Mouse (Mus musculus): ENCODE results near the gene Mettl23. TPM values are rescaled to one million over a fixed set of nuclear protein-coding genes. Genes with fewer than 3 reads are reported as not detected.

Gene Mettl23
- polyA plus RNA-seq (2012; rRNA removed) (12.9 and 17.5 TPM in 2 replicates), polyA plus RNA-seq (2014; fragmentation: Nextera tagmentation; extraction: Ambion mirVana) (37.1 and 41.0 TPM in 2 replicates)

- Histone ChIP-seq H3K4me1 (replicated peaks; ENCODE audit: control insufficient read depth in 2 of 2, insufficient read depth in 2 of 2, low read length in 1 of 2) (peaks cover 7 to 15% of the 10 kb centered on the region in 2 experiments), H3K27ac (peak within 1 kb of the TSS; percentile 90), H3K9me3 (ENCODE audit: control insufficient read depth, low read length) (no peaks in the 10 kb centered on the region), H3K9ac (replicated peaks) (peak within 1 kb of the TSS; percentile 84), H3K27me3 (ENCODE audit: control insufficient read depth, insufficient read depth, low read length) (no peaks in the 10 kb centered on the region), H3K4me2 (ENCODE audit: low read depth) (peak within 1 kb of the TSS; percentile 99), H3K4me3 (ENCODE audit: insufficient read depth in 1 of 2, low read depth in 2 of 2, low read length in 2 of 2) (peak within 1 kb of the TSS; percentile 93 to 96), H3K36me3 (replicated peaks; ENCODE audit: control insufficient read depth, insufficient read depth, low read depth) (peaks cover 46% of the 10 kb centered on the region)
- no peak for TF ChIP-seq EP300 (IDR thresholded peaks at IDR 0.05; ENCODE audit: low read depth)
- TF ChIP-seq CTCF (IDR thresholded peaks at IDR 0.05; ENCODE audit: low read depth) = peak; percentile 19; the same call in 1 of the 2 replicates
- peak; percentile 95 for ATAC-seq (ENCODE audit: insufficient read depth)
- under 1% methylated on average over 72 of the region's 72 CpGs for WGBS (ENCODE audit: insufficient replicate concordance)
- peak; percentile 94 to 95 (median 95) for DNase-seq (ENCODE audit: low read depth in 3 of 3, low spot score in 3 of 3)
These were observed at the start of gene Mettl23, which contains the start of gene Jmjd6 for GRCm38 (mm10) chr11:116843261-116844233. Mettl23 (plus strand) TSS chr11:116843278. Jmjd6 (minus strand) TSS chr11:116843449.

- DNase-seq (ENCODE audit: low read depth in 3 of 3, low spot score in 3 of 3) = no peak
- Histone ChIP-seq H3K9me3 (ENCODE audit: control insufficient read depth, low read length) (no peaks in the 10 kb centered on the region), H3K4me1 (replicated peaks; ENCODE audit: control insufficient read depth in 2 of 2, insufficient read depth in 2 of 2, low read length in 1 of 2) (no peaks in the 10 kb centered on the region), H3K4me3 (ENCODE audit: insufficient read depth in 1 of 2, low read depth in 2 of 2, low read length in 2 of 2) (no peak overlapping the region), H3K4me2 (ENCODE audit: low read depth) (no peak overlapping the region), H3K36me3 (replicated peaks; ENCODE audit: control insufficient read depth, insufficient read depth, low read depth) (no peaks in the 10 kb centered on the region), H3K27ac (no peak overlapping the region), H3K27me3 (ENCODE audit: control insufficient read depth, insufficient read depth, low read length) (no peaks in the 10 kb centered on the region), H3K9ac (replicated peaks) (no peak overlapping the region)
- ATAC-seq (ENCODE audit: insufficient read depth) = no peak
- TF ChIP-seq EP300 (IDR thresholded peaks at IDR 0.05; ENCODE audit: low read depth) (no peak), CTCF (IDR thresholded peaks at IDR 0.05; ENCODE audit: low read depth) (no peak)
- WGBS (ENCODE audit: insufficient replicate concordance) = 75% methylated on average over 5 of the region's 5 CpGs
These were observed 43.7 kb upstream of the Mettl23 start for GRCm38 (mm10) chr11:116799364-116799763.

- 55% methylated on average over 5 of the region's 5 CpGs for WGBS (ENCODE audit: insufficient replicate concordance)
- H3K4me2 ChIP-seq (ENCODE audit: low read depth) = no peak overlapping the region
These were observed 42.0 kb upstream of the Mettl23 start for GRCm38 (mm10) chr11:116801106-116801505.

GRCm38 (mm10) chr11:116802709-116803108, 40.4 kb upstream of the Mettl23 start:
- 66% methylated on average over 5 of the region's 5 CpGs for WGBS (ENCODE audit: insufficient replicate concordance)
- TF ChIP-seq CTCF (IDR thresholded peaks at IDR 0.05; ENCODE audit: low read depth) (no peak), EP300 (IDR thresholded peaks at IDR 0.05; ENCODE audit: low read depth) (no peak)
- Histone ChIP-seq H3K9ac (replicated peaks) (no peak overlapping the region), H3K4me2 (ENCODE audit: low read depth) (no peak overlapping the region), H3K4me1 (replicated peaks; ENCODE audit: control insufficient read depth in 2 of 2, insufficient read depth in 2 of 2, low read length in 1 of 2) (no peaks in the 10 kb centered on the region), H3K27ac (no peak overlapping the region), H3K4me3 (ENCODE audit: insufficient read depth in 1 of 2, low read depth in 2 of 2, low read length in 2 of 2) (no peak overlapping the region), H3K36me3 (replicated peaks; ENCODE audit: control insufficient read depth, insufficient read depth, low read depth) (no peaks in the 10 kb centered on the region), H3K9me3 (ENCODE audit: control insufficient read depth, low read length) (no peaks in the 10 kb centered on the region), H3K27me3 (ENCODE audit: control insufficient read depth, insufficient read depth, low read length) (no peaks in the 10 kb centered on the region)
- no peak for DNase-seq (ENCODE audit: low read depth in 3 of 3, low spot score in 3 of 3)
- ATAC-seq (ENCODE audit: insufficient read depth) = no peak

More at GRCm38 (mm10) chr11:116801106-116801505, 42.0 kb upstream of the Mettl23 start:
- no peak overlapping the region for H3K9ac ChIP-seq (replicated peaks)
- H3K27ac ChIP-seq = no peak overlapping the region
- no peaks in the 10 kb centered on the region for H3K9me3 ChIP-seq (ENCODE audit: control insufficient read depth, low read length)
- H3K27me3 ChIP-seq (ENCODE audit: control insufficient read depth, insufficient read depth, low read length) = no peaks in the 10 kb centered on the region
- no peaks in the 10 kb centered on the region for H3K4me1 ChIP-seq (replicated peaks; ENCODE audit: control insufficient read depth in 2 of 2, insufficient read depth in 2 of 2, low read length in 1 of 2)
- no peaks in the 10 kb centered on the region for H3K36me3 ChIP-seq (replicated peaks; ENCODE audit: control insufficient read depth, insufficient read depth, low read depth)
- no peak for ATAC-seq (ENCODE audit: insufficient read depth)
- H3K4me3 ChIP-seq (ENCODE audit: insufficient read depth in 1 of 2, low read depth in 2 of 2, low read length in 2 of 2) = no peak overlapping the region
- DNase-seq (ENCODE audit: low read depth in 3 of 3, low spot score in 3 of 3) = no peak
- TF ChIP-seq CTCF (IDR thresholded peaks at IDR 0.05; ENCODE audit: low read depth) (no peak), EP300 (IDR thresholded peaks at IDR 0.05; ENCODE audit: low read depth) (no peak)

Measured in liver, embryonic 14.5 days (tissue).